Mouse (Mus musculus): Measurements from ENCODE around the gene Abhd16a. TPM values are rescaled to one million over a fixed set of nuclear protein-coding genes. Genes with fewer than 3 reads are reported as not detected.

Gene Abhd16a
- total and polyA plus RNA-seq, 2 experiments from 2014 or later = 96.3 to 139 TPM

GRCm38 (mm10) chr17:35077786-35078233 lies 11.3 kb upstream of the Abhd16a start, which contains the start of gene Ly6g6d:
TSS of gene Ly6g6d (minus strand) at chr17:35078065.
- H3K27ac ChIP-seq (ENCODE audit: low read depth, low read length) = peak within 1 kb of the TSS; percentile 57; the same call in 1 of the 2 replicates
- peak within 1 kb of the TSS; percentile 40; the same call in 1 of the 2 replicates for H3K9ac ChIP-seq
- TF ChIP-seq CTCF (IDR thresholded peaks at IDR 0.05; ENCODE audit: low read depth) = peak; percentile 52
- no peaks in the 10 kb centered on the region for H3K9me3 ChIP-seq (ENCODE audit: low read length)
- H3K4me2 ChIP-seq (ENCODE audit: low read depth) = peak within 1 kb of the TSS; percentile 41
- DNase-seq (no peak), ATAC-seq (peak; percentile 26; the same call in 1 of the 2 replicates)
- no peak within 1 kb of the TSS; the same call in 1 of the 2 replicates for H3K4me3 ChIP-seq (ENCODE audit: low read depth, low read length)
- 16% methylated on average over 14 of the region's 14 CpGs for WGBS
- no peaks in the 10 kb centered on the region for H3K36me3 ChIP-seq (ENCODE audit: insufficient read depth)
- 0 out of 2 replicates have a peak, but pooled peaks cover 5% of the 10 kb centered on the region for H3K4me1 ChIP-seq (ENCODE audit: insufficient read depth)
- H3K27me3 ChIP-seq (ENCODE audit: insufficient read depth, low read length) = no peaks in the 10 kb centered on the region

DNA sequence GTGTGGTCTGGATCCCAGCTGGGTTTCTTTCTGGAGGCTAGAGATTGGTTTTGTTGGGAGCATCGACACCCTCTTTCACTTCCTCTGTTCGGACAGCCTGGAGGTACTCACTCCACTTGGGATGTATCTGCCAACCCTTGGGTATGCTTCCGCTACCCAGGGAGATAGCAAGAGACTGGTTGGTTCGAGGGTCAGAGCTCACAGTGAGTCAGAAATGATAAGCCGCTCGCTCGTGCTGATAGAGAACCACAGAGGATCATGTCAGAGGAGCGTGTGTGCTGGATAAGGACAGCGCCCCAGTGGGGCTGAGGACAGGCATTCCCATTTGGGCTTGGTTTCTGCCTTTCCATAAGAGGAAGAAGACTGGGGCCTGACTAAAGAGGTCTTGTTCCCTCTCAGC lies 9.3 kb upstream of the Abhd16a start:
- H3K4me3 ChIP-seq (ENCODE audit: low read depth, low read length) = no peak overlapping the region
- TF ChIP-seq CTCF (IDR thresholded peaks at IDR 0.05; ENCODE audit: low read depth) = no peak
- H3K36me3 ChIP-seq (ENCODE audit: insufficient read depth) = no peaks in the 10 kb centered on the region
- H3K27ac ChIP-seq (ENCODE audit: low read depth, low read length) = no peak overlapping the region
- H3K4me2 ChIP-seq (ENCODE audit: low read depth) = no peak overlapping the region
- ATAC-seq (no peak), DNase-seq (no peak)
- WGBS = 73% methylated on average over 9 of the region's 9 CpGs
- no peaks in the 10 kb centered on the region for H3K9me3 ChIP-seq (ENCODE audit: low read length)
- H3K27me3 ChIP-seq (ENCODE audit: insufficient read depth, low read length) = no peaks in the 10 kb centered on the region
- no peak overlapping the region for H3K9ac ChIP-seq
- 0 out of 2 replicates have a peak, but pooled peaks cover 5% of the 10 kb centered on the region for H3K4me1 ChIP-seq (ENCODE audit: insufficient read depth)

DNA sequence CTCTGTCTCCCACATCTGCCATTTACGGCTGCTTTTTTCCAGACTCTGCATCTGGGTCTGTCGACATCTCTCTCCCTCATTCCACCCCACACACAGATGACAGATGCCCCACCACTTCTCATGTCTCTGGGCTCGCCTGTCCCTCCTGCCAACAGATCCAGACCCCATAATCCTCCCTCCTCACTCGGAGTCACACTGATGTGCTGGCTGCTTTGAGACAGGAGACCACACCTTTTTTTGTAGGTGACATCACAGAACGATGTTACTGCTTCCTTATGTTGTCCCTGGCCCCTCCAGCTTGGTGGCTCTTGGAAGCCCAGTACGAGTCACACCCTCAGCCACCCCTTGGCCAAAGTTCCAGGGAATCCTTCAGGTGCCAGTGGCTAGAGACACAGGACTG lies 8.8 kb upstream of the Abhd16a start:
- H3K27ac ChIP-seq (ENCODE audit: low read depth, low read length) = no peak overlapping the region
- ATAC-seq = no peak
- H3K4me1 ChIP-seq (ENCODE audit: insufficient read depth) = 0 out of 2 replicates have a peak, but pooled peaks cover 5% of the 10 kb centered on the region
- H3K4me2 ChIP-seq (ENCODE audit: low read depth) = no peak overlapping the region
- H3K4me3 ChIP-seq (ENCODE audit: low read depth, low read length) = no peak overlapping the region
- H3K36me3 ChIP-seq (ENCODE audit: insufficient read depth) = no peaks in the 10 kb centered on the region
- no peak for DNase-seq
- no peak for TF ChIP-seq CTCF (IDR thresholded peaks at IDR 0.05; ENCODE audit: low read depth)
- 58% methylated on average over 6 of the region's 6 CpGs for WGBS
- H3K27me3 ChIP-seq (ENCODE audit: insufficient read depth, low read length) = no peaks in the 10 kb centered on the region
- H3K9me3 ChIP-seq (ENCODE audit: low read length) = no peaks in the 10 kb centered on the region
- H3K9ac ChIP-seq = no peak overlapping the region

- H3K4me3 ChIP-seq (ENCODE audit: low read depth, low read length) = no peak overlapping the region
- H3K36me3 ChIP-seq (ENCODE audit: insufficient read depth) = no peaks in the 10 kb centered on the region
- TF ChIP-seq CTCF (IDR thresholded peaks at IDR 0.05; ENCODE audit: low read depth) = no peak
- 0 out of 2 replicates have a peak, but pooled peaks cover 5% of the 10 kb centered on the region for H3K4me1 ChIP-seq (ENCODE audit: insufficient read depth)
- H3K27me3 ChIP-seq (ENCODE audit: insufficient read depth, low read length) = no peaks in the 10 kb centered on the region
- no peak overlapping the region for H3K4me2 ChIP-seq (ENCODE audit: low read depth)
- ATAC-seq = no peak
- no peaks in the 10 kb centered on the region for H3K9me3 ChIP-seq (ENCODE audit: low read length)
- no peak for DNase-seq
- H3K27ac ChIP-seq (ENCODE audit: low read depth, low read length) = no peak overlapping the region
- WGBS = 93% methylated on average over 4 of the region's 4 CpGs
- H3K9ac ChIP-seq = no peak overlapping the region
Measured at GRCm38 (mm10) chr17:35080710-35081109, 8.4 kb upstream of the Abhd16a start.

GRCm38 (mm10) chr17:35082841-35083576 lies 6.1 kb upstream of the Abhd16a start:
- Histone ChIP-seq H3K9me3 (ENCODE audit: low read length) (no peaks in the 10 kb centered on the region), H3K27ac (ENCODE audit: low read depth, low read length) (no peak overlapping the region), H3K27me3 (ENCODE audit: insufficient read depth, low read length) (no peaks in the 10 kb centered on the region), H3K4me2 (ENCODE audit: low read depth) (no peak overlapping the region), H3K4me1 (ENCODE audit: insufficient read depth) (0 out of 2 replicates have a peak, but pooled peaks cover 2% of the 10 kb centered on the region), H3K9ac (no peak overlapping the region), H3K36me3 (ENCODE audit: insufficient read depth) (no peaks in the 10 kb centered on the region), H3K4me3 (ENCODE audit: low read depth, low read length) (no peak overlapping the region)
- no peak for ATAC-seq
- no peak for TF ChIP-seq CTCF (IDR thresholded peaks at IDR 0.05; ENCODE audit: low read depth)
- no peak for DNase-seq
- 88% methylated on average over 16 of the region's 16 CpGs for WGBS

DNA sequence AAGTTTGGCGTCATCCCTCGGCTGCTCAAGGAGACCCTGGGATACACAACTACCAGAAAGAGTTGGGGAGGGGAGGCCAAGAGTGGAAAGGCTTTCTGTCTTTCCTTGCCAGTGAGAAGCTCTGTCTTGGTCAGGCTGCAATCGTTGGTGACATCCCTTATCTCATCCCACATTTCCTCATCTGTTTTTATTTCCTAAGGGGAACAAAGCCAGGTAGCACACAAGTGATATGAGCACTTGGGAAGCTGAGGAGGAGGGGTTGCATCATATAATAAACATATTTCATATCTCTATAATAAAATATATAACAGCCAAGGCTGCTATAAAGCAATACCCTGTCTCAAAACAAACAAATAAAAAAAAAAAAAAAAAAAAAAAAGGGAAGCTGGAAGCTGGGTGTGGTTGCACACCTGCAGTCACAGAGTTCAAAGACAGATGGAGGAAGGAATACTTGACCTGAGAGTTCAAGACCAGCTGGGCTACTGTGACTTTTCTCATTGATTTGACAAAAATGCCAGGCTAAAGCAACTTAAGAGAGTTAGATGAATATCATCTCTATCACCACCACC lies 5.0 kb upstream of the Abhd16a start:
- no peaks in the 10 kb centered on the region for H3K9me3 ChIP-seq (ENCODE audit: low read length)
- DNase-seq (no peak), ATAC-seq (no peak)
- no peak overlapping the region for H3K27ac ChIP-seq (ENCODE audit: low read depth, low read length)
- no peaks in the 10 kb centered on the region for H3K4me1 ChIP-seq (ENCODE audit: insufficient read depth)
- no peak for TF ChIP-seq CTCF (IDR thresholded peaks at IDR 0.05; ENCODE audit: low read depth)
- no peaks in the 10 kb centered on the region for H3K27me3 ChIP-seq (ENCODE audit: insufficient read depth, low read length)
- H3K4me2 ChIP-seq (ENCODE audit: low read depth) = no peak overlapping the region
- H3K4me3 ChIP-seq (ENCODE audit: low read depth, low read length) = no peak overlapping the region
- H3K36me3 ChIP-seq (ENCODE audit: insufficient read depth) = no peaks in the 10 kb centered on the region
- no peak overlapping the region for H3K9ac ChIP-seq
- 82% methylated on average over 3 of the region's 3 CpGs for WGBS

Data from forebrain, postnatal 0 days (tissue).